Mouse (Mus musculus) urinary bladder, postnatal 36 days (tissue): Measurements from ENCODE around the gene 1700008O03Rik.

Experiments used
- DNase-seq, 2 experiments: peaks; one replicate each; pipeline ENCODE4 v3.0.0; 2022; ENCODE audit warnings: low spot score in 2 of 2, mixed read lengths in 1 of 2

Gene 1700008O03Rik

DNA sequence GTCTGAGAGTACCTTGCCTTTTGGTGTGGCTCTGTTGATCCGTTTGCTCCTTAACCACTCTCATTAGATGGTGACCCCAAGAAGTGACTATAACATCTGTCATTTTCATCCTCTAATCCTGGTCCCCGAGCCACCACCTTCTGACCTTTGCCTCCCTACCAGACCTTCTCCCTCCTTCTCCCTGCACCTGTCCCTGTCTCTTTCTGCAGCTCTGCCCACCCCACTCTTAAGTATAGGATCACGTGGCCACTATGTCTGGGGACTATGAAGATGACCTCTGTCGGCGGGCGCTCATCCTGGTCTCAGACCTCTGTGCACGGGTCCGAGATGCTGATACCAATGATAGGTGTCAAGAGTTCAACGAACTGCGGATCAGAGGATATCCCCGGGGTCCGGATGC lies at the start of gene 1700008O03Rik:
TSS of gene 1700008O03Rik (minus strand) at position 101 of the 400 bp plus-strand sequence.
- DNase-seq = no peak

DNA sequence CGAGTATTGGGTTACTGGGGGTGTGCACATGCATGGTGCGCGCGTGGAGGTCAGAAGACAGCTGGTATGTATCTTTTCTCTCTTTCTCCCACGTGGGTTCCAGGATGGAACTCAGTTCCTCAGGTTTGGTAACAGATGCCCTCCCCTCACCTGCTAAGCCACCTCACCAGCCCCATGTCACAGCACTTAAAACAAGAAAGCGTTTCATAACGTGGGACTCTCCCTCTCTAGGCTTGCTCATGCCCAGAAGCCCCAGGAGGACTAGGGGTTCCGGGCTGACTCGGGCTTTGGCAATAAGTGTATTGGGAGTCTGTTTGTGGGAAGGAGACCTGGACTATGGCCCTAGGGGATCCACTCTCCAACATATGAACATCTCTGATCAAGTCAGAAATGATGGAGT lies 48.5 kb upstream of the 1700008O03Rik start:
- no peak for DNase-seq

DNA sequence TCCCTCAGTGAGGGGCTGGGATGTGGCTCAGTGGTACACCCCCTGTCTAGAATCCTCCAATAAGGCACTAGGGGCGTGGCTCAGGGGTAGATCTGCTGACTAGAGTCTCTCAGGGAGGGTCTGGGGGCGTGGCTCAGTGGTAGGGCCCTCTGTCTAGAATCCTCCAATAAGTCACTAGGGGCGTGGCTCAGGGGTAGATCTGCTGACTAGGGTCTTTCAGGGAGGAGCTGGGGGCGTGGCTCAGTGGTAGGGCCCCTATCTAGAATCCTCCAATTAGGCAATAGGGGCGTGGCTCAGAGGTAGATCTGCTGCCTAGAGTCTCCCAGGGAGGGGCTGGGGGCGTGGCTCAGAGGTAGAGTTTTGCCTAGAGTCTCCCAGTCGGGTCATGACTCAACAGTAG lies 47.8 kb upstream of the 1700008O03Rik start:
- DNase-seq = no peak

DNA sequence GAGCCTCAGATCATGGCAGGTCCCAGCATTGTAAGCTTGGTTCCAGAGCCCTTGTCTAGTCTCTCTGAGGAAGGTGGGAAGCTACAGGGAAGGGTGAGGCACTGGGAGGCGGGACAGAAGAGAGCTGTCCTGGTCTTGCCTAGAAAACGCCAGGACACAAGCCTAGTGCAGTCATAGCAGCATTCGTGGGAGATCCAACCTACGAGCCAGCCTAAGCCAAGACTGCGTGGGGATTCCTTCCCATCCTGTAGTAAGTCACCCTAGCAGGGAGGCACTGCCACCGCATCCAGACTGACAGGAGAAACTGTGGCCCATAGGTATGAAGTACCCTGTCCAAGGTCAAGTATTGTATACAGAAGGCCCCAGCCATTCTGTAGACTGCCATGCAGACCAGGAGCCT lies 46.9 kb upstream of the 1700008O03Rik start:
- DNase-seq = no peak

DNA sequence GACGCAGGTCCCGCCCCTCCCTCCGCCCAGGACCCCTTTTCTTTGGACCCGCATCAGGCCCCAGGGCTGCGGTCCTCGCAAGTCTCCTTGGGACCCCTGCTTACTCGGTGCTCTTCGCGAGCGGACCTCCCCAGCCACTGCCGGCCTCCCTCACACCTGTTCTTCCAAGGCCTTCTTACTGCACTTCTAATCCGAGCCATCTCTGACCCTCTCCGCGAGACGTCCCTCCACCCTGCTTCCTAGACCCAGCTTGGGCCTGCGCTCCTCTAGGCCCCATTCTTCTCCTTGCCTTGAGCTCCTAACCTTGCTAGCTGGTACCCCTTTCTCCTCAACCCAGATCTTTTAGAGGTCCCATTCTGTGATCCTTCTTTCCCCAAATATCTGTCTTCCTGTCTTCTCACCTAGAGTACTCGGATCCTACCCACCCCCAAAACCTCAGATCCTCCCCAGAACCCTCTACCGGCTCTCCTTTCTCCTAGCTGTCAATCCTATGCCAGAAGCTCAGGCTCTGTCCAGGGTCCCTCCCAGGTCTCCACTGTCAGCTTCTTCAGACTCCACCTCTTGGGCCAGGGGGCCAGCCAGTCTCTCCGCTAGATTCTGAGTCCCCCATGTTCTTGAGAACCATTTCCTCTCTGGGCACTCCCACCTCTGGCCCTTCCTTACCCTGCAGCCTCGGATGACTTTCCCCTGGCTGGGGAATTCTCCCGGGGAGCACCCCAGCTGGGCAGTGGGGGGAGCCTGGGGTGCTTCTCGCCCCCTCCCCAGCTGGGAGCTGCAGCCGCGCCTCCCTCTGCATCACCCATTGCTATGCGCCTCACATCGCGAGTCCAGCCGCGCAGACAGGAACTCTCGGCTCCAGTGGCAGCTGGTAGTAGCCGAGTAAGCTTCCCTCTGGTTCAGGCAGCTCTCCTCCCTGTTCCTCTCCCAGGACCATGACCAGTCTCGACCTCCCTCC lies 44.2 kb upstream of the 1700008O03Rik start:
- DNase-seq = no peak

DNA sequence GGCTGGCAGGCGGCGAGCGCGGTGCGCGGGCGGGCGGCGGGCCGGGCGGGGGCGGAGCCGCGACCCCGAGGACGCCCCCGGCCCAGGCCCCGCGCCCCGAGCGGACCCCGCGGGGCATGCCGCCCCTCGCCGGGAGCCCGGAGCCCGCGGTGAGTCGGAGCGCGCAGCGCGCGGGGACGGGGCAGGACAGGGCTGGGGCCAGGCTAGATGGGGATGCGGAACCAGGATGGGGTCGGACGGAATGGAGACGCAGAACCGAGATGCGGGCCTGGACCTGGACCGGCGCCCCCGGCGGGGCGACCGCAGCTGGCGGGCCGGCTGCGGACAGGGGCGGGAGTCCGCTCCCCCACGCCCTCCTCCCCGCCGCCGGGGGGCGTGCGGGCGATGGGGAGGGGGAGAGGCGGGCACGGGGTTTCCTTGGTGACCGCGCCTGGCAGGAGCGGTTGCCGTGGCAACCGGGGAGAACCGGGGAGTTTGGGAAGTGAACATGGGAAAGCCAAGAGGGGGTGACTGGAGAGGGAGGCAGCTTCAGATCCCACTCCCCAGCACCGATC lies 43.4 kb upstream of the 1700008O03Rik start, which contains the start of gene Lrrc4b:
TSS of gene Lrrc4b (plus strand) at position 51 of the 554 bp plus-strand sequence.
- DNase-seq = no peak

DNA sequence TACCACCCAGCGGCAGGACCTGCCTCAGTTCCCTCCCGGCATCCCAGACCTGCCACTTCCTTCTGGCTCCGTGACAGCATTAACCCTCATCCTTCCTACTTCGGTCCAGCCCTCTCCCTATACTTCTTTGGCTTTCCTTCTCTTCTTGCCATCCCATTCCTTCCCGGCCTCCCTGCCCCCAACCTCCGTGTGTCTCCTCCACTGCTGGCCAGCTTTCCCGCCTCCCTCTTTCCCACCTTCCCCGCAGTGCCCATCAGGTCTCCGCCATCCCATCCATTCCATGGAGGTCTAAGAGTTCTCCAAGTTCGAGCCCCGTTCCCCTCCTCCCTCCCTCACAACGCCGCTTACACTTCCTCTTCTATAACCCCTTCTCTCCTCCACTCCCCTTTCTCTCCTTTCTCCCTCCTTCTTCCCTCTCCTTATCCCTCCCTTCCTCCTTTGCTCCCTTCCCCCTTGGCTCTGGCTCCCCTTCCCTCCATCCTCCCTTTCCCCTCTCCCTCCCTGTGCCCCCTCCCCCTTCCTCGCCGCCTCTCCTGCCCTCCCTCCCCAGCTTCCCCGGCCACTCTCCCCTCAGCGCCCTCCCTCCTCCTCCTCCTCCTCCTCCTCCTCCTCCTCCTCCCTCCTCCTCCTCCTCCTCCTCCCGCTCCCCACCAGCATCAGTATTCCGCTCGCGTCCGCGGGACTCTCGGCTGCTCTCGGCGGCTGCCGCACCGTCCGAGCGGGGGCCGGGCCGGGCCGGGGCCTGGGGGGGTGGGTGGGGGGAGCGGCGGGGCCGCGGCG lies 42.7 kb upstream of the 1700008O03Rik start:
- no peak for DNase-seq

DNA sequence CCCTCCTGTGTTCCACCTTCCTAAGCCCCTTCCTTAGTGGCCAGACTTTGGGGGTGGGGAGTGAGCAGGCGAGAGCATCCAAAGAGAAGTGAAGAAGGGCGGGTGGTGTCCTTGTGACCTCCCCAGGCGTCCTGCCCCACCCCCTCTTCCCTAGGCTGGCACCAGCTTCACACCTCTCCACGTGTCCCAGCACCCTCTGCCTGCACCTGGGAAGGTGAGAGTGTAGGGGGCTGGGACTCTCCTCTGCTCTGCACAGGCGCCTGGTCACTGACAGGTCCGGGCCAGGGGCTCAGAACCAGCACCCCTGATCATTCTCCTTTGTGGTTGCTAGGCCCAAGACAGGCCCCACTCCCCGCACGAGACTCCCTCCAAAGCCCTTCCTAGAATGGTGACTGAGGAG lies 42.0 kb upstream of the 1700008O03Rik start:
- DNase-seq = no peak

DNA sequence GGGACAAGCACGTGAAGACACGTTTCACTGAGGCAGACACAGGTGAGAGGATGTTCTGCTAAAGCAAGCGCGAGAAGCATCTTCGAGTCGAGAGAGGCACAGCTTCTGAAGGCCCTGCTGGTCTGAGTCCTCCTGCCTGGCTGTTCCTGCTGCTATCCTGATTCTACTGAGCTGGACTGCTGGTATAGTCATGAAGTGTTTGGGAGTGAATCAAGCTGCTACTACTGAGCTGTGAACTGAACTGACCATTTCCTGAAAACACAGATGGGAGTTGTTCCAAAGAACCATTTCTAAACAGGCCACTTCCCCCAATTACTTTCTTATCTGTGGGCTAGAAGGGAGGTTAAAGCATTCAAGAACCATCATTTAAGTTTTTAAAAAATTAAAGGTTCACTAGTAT lies 27.7 kb upstream of the 1700008O03Rik start:
- DNase-seq = no peak

DNA sequence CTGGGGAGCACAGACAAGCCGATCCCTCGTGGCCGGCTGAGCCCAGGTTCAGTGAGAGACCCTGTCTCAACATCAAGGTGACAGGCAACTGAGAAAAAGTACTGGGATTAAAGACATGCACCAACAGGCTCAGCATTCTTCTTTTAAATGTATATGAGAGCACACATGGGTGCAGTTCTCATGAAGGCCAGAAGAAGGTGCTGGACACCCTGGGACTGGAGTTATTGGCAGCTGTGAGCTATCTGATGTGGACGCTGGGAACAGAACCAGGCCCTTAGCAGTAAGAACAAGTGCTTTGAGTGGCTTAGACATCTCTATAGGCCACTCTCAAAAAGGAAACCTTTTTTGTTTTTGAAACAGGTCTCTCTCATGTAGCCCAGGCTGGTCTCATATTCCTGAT lies 25.5 kb upstream of the 1700008O03Rik start:
- DNase-seq = no peak

DNA sequence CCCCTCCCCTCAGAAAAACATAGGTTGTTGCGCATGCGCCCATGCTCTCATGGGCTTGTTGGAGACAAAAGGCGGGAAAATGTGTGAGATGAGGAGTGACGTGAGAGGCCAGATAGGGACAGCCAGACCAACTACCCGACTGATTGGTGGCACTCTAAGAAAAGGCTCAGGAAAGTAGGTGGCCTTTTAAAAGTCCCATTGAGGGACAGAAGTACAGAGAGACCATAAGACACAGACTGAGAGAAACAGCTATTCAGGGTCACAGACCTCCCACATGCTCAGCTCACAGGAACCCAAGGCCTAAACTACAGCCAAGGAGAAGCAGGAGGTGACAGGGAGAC lies 20.4 kb upstream of the 1700008O03Rik start:
- DNase-seq = no peak

DNA sequence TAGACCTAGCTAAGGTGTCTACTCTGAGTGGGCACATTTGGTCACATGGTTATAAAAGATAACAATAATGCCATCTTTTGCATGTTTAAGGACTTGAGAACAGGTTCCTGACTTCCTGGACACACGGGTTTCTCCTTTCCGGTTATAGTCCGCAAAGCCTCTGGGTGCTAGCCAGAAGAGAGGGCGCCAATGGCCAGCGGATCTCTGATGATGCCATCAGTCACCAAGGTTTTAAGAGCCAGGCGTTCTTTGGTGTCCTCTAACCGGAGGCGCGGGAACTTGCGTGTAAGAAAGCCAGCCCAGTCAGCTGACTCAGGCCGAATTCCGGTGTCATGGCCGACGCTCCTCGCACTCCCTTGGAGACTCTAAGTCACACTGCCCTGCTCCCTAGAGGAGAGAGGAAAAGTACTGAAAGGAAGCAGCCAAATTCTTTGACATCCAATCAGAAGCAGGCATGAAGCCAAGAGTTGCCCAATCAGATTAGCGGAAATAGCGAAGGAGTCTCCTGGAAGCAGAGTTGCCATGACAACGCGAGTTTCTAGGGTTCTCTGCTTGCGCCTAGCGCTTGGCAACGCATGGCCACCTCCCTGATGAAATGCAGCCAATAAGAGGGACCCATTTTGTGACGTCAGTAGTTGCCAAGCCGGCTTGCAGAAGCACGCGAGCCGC lies 19.9 kb upstream of the 1700008O03Rik start:
- peak; percentile 70 to 82 for DNase-seq

DNA sequence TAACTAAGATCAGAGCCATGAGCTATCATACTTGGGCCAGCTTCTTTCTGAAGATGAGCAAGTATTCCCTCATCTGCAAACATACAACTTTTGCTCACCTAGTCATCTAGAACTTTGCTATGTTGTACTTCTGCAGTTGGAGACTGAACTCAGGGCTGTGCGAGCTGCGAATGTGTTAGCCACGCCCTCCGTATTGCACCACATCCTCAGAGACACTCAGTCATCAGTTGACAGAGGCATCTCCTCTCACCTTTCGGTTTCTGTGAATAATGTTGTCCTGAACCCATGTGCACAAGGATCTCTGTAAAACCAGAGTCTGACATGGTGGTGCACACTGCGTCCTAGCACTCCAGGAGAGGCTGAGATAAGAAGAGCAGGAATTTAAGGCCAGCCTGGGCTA lies 16.1 kb upstream of the 1700008O03Rik start:
- no peak for DNase-seq

DNA sequence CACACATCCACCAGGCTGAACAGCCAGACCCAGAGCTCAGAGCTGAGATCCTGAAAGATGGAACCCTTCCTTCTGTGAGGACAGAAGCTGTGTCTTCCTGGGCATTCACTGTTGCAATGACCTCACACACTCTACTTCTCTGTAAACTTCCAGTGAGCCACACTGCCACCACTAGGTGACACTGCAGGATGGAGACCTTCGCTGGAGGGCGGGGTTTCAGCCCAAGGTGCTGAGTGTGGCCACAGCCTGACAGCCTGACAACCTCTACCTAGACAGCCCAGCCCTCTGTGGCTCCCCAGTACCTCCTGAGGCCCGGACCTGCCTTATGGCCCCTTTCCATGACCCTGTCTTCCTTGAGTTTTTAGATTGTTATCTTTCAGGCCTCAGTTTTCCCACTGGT lies 12.9 kb upstream of the 1700008O03Rik start:
- DNase-seq = peak; percentile 24 to 33

DNA sequence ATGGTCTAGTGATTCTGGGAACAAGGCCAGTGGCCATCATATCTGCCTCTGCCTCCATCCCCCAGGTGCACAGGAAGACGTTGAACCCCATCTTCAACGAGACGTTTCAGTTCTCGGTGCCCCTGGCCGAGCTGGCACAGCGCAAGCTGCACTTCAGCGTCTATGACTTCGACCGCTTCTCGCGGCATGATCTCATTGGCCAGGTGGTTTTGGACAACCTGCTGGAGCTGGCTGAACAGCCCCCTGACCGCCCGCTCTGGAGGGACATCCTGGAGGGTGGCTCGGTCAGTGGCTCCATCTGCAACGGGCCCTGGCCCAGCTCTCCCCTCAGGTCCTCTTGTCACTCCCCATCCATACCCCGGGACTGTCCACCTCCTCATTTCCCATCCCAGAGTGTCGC lies 7.7 kb upstream of the 1700008O03Rik start:
- DNase-seq = no peak

DNA sequence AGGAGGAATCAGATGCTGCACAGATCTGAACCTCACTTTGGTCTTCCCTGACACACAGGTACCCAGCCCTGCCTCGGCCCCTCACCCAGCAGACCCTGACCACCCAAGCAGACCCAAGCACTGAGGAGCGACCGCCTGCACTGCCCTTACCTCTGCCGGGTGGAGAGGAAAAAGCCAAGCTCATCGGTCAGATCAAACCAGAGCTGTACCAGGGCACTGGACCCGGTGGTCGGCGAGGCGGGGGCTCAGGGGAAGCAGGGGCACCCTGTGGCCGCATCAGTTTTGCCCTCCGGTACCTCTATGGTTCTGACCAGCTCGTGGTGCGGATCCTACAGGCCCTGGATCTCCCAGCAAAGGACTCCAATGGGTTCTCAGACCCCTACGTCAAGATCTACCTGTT lies 6.7 kb upstream of the 1700008O03Rik start:
- DNase-seq = no peak

DNA sequence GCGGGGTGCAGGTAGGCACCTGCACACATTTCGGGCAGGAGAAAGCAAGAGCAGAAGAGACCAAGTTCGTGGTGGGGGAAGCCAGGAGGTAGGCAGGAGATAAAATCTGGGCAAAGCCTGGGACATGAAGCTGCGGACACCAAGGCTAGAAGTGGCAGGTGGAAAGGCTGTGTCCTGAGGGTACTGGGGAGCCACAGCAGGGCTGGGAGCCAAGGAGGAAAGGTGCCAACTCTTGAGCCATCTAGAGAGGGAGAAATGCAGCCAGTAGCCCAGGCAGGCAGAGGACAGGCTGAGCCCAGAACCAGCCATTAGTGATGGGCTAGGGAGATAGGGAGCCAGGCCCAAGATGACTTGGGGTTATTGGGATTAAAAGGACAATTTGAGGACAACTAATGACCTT lies 6.2 kb upstream of the 1700008O03Rik start:
- no peak for DNase-seq

DNA sequence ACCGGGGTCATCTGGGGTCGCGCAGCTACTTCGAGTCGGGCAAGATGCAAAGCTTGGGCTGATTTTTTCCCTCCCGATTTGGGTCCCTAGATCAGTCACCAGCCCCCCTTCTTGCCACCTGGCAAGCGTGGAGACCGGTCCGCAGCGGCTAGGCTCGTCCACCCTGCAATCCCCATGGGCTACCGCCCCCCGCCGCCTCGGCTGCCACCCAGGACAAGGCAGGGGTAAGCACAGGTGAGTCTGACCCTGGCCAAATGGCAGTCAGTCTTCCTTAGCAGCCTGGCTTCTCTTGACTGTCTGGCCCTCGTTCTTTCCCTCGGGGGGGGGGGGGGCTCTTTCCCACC lies 932 bp downstream of the 1700008O03Rik start:
- no peak for DNase-seq

DNA sequence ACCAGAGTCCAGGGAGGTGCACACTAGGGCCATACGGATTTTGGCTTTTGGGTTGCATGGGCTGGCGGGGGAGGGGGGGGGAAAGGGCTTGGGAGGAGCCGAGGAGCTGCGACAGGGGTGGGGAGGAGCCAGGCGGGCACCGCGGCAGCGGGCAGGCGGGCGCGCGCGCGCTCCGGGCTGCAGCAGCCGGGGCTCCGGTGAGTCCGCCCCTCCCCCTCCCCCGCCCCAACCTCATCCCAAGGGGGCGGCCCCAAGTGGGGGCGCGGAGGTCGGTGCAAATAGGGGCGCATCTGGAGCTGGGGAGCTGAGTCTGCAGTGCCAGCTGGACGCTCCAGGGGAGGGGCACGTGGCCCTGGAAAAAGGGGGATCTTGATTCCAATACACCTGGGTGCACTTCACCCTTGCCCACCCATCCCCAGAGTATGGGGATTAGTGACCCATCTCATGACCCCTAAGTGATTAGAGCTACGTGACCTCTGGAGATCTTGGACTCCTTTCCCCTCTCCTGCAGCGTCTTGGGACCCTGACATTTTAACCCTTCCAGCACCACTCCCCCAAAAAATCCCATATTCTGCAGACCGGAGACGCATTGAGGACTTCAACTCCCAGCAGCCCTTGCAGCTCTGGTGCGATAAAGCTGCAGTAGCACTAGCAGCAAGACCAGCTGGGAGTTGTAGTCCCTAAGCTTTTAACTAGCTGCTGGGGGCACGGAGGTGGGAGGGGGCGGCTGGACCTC lies 1.5 kb downstream of the 1700008O03Rik start, which contains the start of gene Syt3:
TSS of gene Syt3 (plus strand) at position 123 of the 736 bp plus-strand sequence.
- peak; percentile 61 to 65 for DNase-seq

DNA sequence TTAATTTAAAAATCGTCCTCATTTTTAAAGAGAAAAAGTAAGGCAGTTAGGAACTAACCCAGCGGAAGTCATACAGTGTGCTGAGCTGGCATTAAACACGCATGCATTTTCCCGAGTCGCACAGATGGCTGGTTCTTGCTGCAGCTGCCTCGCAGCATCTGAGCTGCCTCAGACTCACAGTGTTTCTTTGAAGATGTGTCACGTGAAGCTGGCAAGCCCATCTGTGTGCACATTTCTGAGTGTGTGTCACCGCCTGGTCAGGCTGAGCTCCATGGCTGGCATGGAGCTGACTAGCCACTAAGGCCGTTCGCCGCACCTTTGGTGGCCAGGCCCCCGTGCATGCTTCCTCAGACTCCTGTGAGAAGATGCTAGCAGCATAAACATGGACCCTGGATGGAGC lies 3.1 kb downstream of the 1700008O03Rik start:
- no peak for DNase-seq

DNA sequence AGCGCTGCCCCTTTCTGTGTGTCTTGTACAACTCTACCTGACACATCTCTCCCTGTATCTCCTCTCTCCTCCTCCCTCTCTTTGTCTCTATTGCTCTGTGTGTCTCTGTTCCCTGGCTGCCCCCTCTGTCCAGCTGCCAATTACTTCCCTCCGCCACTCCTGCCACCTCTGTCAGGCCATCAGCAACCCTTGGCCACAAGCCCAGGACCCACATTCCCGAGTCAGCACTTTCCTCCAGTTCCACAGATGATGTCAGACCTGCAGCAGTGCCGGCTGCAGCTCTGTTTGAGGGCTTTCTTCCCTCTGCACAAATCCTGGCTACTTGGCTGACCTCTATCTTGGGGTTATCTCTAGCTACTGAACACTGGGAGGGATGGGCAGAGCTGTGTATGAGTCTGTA lies 7.3 kb downstream of the 1700008O03Rik start:
- DNase-seq = peak in 1 of 2 experiments; percentile 19
